Mouse (Mus musculus) intestine, embryonic 16.5 days (tissue): ENCODE measurements around the gene Dhrs1. TPM values are rescaled to one million over a fixed set of nuclear protein-coding genes. Genes with fewer than 3 reads are reported as not detected.
"Not testable (repeated sequence)": the region's sequence is repeated elsewhere in the genome, so short reads cannot be mapped to it uniquely, and the experiment has no call there.

ENCODE experiments used
- ATAC-seq: fragments of 200-750 bp; cut with Nextera tagmentation; 2 replicates; pipeline ENCODE4 v1.8.0; 2017; ENCODE audit warnings: moderate TSS enrichment, moderate library complexity
- H3K27ac ChIP-seq: fragments of 300-500 bp; sonication (generic); 2 replicates; pipeline ENCODE4 v1.5.1; 2014; ENCODE audit warnings: mild to moderate bottlenecking, low read length
- H3K27me3 ChIP-seq: fragments of 300-500 bp; sonication (generic); replicated peaks from 2 replicates; pipeline ENCODE4 v1.6.1; 2014; ENCODE audit warnings: low read length, control low read depth, mixed read lengths; ENCODE audit not compliant: control insufficient read depth, insufficient read depth
- H3K36me3 ChIP-seq: fragments of 300-500 bp; sonication (generic); 2 replicates; pipeline ENCODE4 v1.6.1; 2014; ENCODE audit warnings: low read length, control low read depth; ENCODE audit not compliant: control insufficient read depth, insufficient read depth
- H3K4me1 ChIP-seq: fragments of 300-500 bp; sonication (generic); 2 replicates; pipeline ENCODE4 v1.6.1; 2014; ENCODE audit warnings: low read length, control low read depth, mixed read lengths; ENCODE audit not compliant: control insufficient read depth, insufficient read depth
- H3K4me2 ChIP-seq: fragments of 300-500 bp; sonication (generic); 2 replicates; pipeline ENCODE4 v1.6.1; 2014; ENCODE audit warnings: low read depth, low read length, control low read depth
- H3K4me3 ChIP-seq: fragments of 300-500 bp; sonication (generic); 2 replicates; pipeline ENCODE4 v1.5.1; 2014; ENCODE audit warnings: mild to moderate bottlenecking, low read length
- H3K9ac ChIP-seq: fragments of 300-500 bp; sonication (generic); 2 replicates; pipeline ENCODE4 v1.6.1; 2014; ENCODE audit warnings: low read depth, low read length
- H3K9me3 ChIP-seq: fragments of 300-500 bp; sonication (generic); 2 replicates; pipeline ENCODE4 v1.6.1; 2016; ENCODE audit warnings: low read length, control low read depth; ENCODE audit not compliant: control insufficient read depth
- WGBS: fragments of 180-500 bp; shearing (Covaris S2); extraction: QIAGEN DNeasy Blood & Tissue Kit; methylation state at CpG from one replicate; pipeline ENCODE4 v1.1.7; 2014; 5-methylcytosine and 5-hydroxymethylcytosine counted together
- polyA plus RNA-seq: library from polyadenylated mRNA; unstranded; fragments of >200 nt; fragmentation: Nextera tagmentation; extraction: Ambion mirVana; gene quantifications from 2 replicates; pipeline ENCODE4 v1.2.1, GENCODE M21; 2015

The Dhrs1 gene
- polyA plus RNA-seq, 1 experiment from 2014 or later: 151 TPM

DNA sequence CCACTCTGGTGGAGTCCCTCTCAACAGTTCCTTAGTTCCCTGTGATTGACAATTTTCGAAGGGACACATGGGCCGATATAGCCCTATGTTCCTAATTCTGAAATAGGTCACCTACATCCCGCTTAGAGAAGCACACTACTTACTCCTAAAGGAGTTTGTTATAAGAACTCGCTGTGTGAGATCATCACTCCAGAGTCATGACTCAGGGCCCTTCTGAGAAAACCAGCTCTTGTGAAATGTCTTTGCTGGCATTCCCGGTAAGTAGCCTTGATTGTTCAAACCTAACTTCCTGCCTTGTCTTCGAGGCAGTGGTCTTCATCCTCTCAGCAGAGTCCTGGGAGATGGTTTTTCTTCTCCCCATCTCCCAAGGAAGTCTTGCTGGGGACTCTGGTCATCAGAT lies 23.1 kb upstream of the Dhrs1 start:
- H3K27me3 ChIP-seq: peaks cover 11% of the 10 kb centered on the region
- H3K4me1 ChIP-seq: peaks cover 13% of the 10 kb centered on the region
- H3K9me3 ChIP-seq: no peaks in the 10 kb centered on the region
- no peak overlapping the region for H3K4me2 ChIP-seq
- H3K36me3 ChIP-seq: no peaks in the 10 kb centered on the region
- H3K27ac ChIP-seq: no peak overlapping the region
- ATAC-seq: no peak
- H3K4me3 ChIP-seq: no peak overlapping the region
- no peak overlapping the region; the same call in 1 of the 2 replicates for H3K9ac ChIP-seq
- 87% methylated on average over 6 of the region's 6 CpGs for WGBS

DNA sequence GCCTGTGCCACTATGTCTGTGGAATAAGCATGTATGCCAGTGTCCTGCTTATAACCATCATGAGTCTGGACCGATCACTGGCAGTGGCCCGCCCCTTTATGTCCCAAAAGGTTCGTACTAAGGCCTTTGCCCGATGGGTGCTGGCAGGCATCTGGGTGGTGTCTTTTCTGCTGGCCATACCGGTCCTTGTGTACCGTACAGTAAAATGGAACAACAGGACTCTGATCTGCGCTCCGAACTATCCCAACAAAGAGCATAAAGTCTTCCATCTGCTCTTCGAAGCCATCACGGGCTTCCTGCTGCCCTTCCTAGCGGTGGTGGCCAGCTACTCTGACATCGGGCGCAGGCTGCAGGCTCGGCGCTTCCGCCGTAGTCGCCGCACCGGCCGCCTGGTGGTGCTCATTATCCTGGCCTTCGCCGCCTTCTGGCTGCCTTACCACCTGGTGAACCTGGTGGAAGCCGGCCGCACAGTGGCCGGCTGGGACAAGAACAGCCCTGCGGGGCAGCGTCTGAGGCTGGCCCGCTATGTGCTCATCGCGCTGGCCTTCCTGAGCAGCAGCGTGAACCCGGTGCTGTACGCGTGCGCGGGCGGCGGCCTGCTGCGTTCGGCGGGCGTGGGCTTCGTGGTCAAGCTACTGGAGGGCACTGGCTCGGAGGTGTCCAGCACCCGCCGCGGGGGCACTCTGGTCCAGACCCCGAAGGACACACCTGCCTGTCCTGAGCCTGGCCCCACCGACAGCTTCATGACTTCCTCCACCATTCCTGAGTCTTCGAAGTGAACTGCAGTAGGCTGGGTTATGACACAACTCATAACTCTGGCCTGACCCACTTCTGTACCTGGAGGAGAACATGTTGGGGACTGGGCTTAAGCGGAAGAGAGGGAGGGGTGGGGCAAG lies 22.3 kb upstream of the Dhrs1 start:
- H3K4me2 ChIP-seq: peak overlapping the region; percentile 92
- WGBS: 11% methylated on average over 52 of the region's 52 CpGs
- ATAC-seq: peak; percentile 68
- H3K4me3 ChIP-seq: peak overlapping the region; percentile 45
- peaks cover 14% of the 10 kb centered on the region for H3K4me1 ChIP-seq
- no peak overlapping the region for H3K27ac ChIP-seq
- H3K9ac ChIP-seq: peak overlapping the region; percentile 71
- H3K9me3 ChIP-seq: no peaks in the 10 kb centered on the region
- peaks cover 11% of the 10 kb centered on the region for H3K27me3 ChIP-seq
- H3K36me3 ChIP-seq: no peaks in the 10 kb centered on the region

DNA sequence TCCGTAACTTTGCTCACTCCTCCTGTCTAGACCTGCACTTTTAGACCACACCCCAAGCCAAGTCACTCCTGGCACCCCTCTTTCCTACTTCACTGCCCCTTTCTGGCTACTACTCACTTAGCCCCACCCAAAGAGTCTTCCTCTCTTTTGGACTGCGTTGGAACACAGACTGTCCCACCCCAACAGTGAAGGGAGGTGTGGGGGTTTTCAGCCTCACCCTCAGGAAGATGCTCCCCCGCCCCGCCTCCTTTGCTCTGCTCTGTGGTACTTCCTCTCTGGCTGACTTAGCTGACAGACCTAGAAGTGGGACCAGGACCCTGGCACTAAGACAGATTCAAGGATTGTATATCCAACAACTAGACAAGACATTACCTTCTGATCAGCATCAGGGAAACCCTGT lies 20.2 kb upstream of the Dhrs1 start, which contains the start of gene Ltb4r1:
TSS of gene Ltb4r1 (plus strand) at position 267 of the 400 bp plus-strand sequence.
- Histone ChIP-seq H3K9me3 (no peaks in the 10 kb centered on the region), H3K4me1 (peaks cover 22% of the 10 kb centered on the region), H3K9ac (no peak within 1 kb of the TSS), H3K36me3 (no peaks in the 10 kb centered on the region), H3K27ac (no peak within 1 kb of the TSS), H3K4me3 (no peak within 1 kb of the TSS), H3K4me2 (no peak within 1 kb of the TSS), H3K27me3 (peaks cover 22% of the 10 kb centered on the region)
- 63% methylated on average over 4 of the region's 4 CpGs for WGBS
- no peak for ATAC-seq

DNA sequence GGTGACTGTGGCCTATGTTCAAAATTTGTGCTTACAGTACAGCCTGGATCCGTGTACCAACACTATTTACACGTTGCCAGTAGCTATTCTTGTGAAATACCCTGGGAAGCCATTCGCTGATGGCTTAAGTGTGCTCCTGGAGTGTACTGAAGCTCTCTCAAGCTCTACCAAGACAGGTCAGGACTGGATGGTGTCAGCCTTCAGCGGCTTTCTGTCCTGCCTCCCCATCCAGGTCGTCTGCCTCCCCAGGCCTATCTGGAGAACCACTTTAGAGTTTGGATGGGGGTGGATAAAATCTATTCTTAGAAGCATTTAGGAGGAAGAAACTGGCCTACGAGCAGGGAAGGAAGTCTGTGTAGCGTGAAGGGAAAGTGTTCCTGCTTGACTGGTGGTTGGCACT lies 17.7 kb upstream of the Dhrs1 start:
- peak overlapping the region; percentile 1; the same call in 1 of the 2 replicates for H3K27ac ChIP-seq

DNA sequence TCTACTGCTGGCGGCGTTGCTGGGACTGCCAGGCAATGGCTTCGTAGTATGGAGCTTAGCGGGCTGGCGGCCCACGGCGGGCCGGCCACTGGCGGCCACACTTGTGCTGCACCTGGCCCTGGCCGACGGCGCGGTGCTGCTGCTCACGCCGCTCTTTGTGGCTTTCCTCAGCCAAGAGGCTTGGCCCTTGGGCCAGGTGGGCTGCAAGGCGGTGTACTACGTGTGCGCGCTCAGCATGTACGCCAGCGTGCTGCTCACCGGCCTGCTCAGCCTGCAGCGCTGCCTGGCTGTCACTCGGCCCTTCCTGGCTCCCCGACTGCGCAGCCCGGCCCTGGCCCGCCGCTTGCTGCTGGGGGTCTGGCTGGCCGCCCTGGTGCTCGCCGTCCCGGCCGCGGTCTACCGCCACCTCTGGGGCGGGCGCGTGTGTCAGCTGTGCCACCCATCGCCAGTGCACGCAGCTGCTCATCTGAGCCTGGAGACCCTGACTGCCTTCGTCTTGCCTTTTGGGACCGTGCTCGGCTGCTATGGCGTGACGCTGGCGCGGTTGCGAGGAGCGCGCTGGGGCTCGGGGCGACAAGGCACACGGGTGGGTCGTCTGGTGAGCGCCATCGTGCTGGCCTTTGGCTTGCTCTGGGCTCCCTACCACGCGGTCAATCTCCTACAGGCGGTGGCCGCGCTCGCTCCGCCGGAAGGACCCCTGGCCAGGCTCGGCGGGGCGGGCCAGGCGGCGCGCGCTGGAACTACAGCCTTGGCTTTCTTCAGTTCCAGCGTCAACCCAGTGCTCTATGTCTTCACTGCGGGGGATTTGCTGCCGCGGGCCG lies 16.7 kb upstream of the Dhrs1 start:
- Histone ChIP-seq H3K36me3 (no peaks in the 10 kb centered on the region), H3K9me3 (no peaks in the 10 kb centered on the region), H3K27me3 (peaks cover 18% of the 10 kb centered on the region), H3K4me1 (peaks cover 19% of the 10 kb centered on the region), H3K4me3 (peak overlapping the region; percentile 66), H3K4me2 (peak overlapping the region; percentile 100), H3K27ac (peak overlapping the region; percentile 1), H3K9ac (peak overlapping the region; percentile 84)
- WGBS: under 1% methylated on average over 77 of the region's 77 CpGs
- peak; percentile 52 for ATAC-seq

More for the DNA sequence above, 17.7 kb upstream of the Dhrs1 start:
- Histone ChIP-seq H3K4me2 (0 out of 2 replicates have a peak overlapping the region, but pooled peaks have one; percentile 100), H3K27me3 (peaks cover 23% of the 10 kb centered on the region), H3K9me3 (no peaks in the 10 kb centered on the region), H3K4me1 (peaks cover 23% of the 10 kb centered on the region), H3K36me3 (no peaks in the 10 kb centered on the region), H3K9ac (no peak overlapping the region), H3K4me3 (no peak overlapping the region)
- 63% methylated on average over 7 of the region's 7 CpGs for WGBS
- no peak for ATAC-seq

DNA sequence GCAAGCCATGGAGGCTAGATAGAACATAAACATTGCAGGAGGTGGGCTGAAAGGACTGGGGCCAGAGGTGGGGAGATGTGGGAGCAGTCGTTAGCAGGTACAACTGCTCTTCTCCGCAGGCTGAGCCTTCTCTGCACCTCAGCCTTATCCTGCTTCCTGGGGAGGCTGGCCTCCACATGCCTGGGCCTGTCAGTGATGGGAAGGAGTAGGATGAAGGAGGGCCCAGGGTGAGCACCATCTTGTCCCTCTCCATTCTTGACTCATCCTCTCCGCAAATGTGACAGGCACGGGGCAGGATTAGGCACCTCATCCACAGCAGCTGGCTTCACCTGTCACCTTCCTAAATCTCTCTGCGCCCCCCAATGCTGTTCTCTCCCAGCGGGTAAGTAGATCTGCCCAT lies 15.7 kb upstream of the Dhrs1 start, which contains the start of gene Ltb4r2:
TSS of gene Ltb4r2 (plus strand) at position 266 of the 400 bp plus-strand sequence.
- WGBS: 75% methylated on average over 6 of the region's 6 CpGs
- ATAC-seq: no peak
- H3K27ac ChIP-seq: peak within 1 kb of the TSS; percentile 1

DNA sequence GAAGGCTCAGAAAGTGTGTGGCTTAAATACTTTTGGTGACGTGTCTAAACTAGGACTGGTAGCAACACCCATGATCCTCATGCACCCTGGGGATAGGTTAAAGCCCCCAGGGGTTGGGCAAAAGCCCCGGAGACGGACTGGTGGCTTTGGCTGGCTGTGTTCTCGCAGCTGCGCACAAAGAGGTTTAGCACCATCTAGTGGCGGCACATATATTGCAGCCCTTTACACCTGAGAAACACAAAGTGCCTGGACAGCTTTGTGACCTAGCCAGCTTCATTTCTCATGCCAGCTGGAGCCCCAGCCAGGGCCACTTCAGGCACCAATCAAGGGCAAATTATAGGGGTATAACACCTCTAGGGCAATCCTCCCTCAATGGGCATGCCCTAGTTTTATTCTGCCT lies 14.7 kb upstream of the Dhrs1 start:
- Histone ChIP-seq H3K4me3 (peak overlapping the region; percentile 18), H3K9ac (peak overlapping the region; percentile 22; the same call in 1 of the 2 replicates), H3K4me2 (peak overlapping the region; percentile 31), H3K27me3 (peaks cover 12% of the 10 kb centered on the region), H3K4me1 (peaks cover 19% of the 10 kb centered on the region)
- not testable (repeated sequence) for H3K9me3 ChIP-seq, H3K36me3 ChIP-seq, H3K27ac ChIP-seq
- 2% methylated on average over 6 of the region's 6 CpGs for WGBS
- peak; percentile 10; the same call in 1 of the 2 replicates for ATAC-seq

More for the DNA sequence above, 15.7 kb upstream of the Dhrs1 start, which contains the start of gene Ltb4r2:
- H3K4me1 ChIP-seq: peaks cover 19% of the 10 kb centered on the region
- peak within 1 kb of the TSS; percentile 84 for H3K9ac ChIP-seq
- peak within 1 kb of the TSS; percentile 100 for H3K4me2 ChIP-seq
- H3K36me3 ChIP-seq: no peaks in the 10 kb centered on the region
- H3K27me3 ChIP-seq: peaks cover 16% of the 10 kb centered on the region
- no peaks in the 10 kb centered on the region for H3K9me3 ChIP-seq
- H3K4me3 ChIP-seq: peak within 1 kb of the TSS; percentile 66

DNA sequence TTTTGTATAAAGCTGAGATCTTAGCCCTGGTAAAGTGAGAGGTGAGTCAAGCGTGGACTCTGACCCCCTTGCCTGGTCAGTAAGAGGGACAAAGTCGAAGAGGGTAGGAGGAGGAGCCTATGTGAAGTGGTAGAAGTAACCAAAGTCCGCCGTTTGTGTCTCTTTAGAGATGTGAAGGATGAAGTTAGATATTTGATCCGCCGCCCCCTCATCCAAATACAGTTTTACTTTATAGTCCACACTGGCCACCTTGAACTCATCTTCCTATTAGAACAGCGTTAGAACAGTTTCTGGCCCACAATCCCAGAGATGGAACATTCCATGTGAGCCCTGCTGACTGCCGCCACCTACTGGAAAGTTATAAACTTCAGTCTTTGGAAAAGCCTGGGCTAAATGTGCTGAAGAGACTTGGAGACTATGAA lies 12.9 kb upstream of the Dhrs1 start, which contains the start of gene Cideb:
TSS of gene Cideb (minus strand) at position 96 of the 422 bp plus-strand sequence.
- peak; percentile 81 for ATAC-seq
- peaks cover 19% of the 10 kb centered on the region for H3K4me1 ChIP-seq
- H3K9me3 ChIP-seq: no peaks in the 10 kb centered on the region
- H3K27ac ChIP-seq: peak within 1 kb of the TSS; percentile 88
- peaks cover 14% of the 10 kb centered on the region for H3K36me3 ChIP-seq
- H3K9ac ChIP-seq: peak within 1 kb of the TSS; percentile 55
- 12% methylated on average over 8 of the region's 8 CpGs for WGBS
- H3K4me2 ChIP-seq: peak within 1 kb of the TSS; percentile 40
- peak within 1 kb of the TSS; percentile 37 for H3K4me3 ChIP-seq
- peaks cover 12% of the 10 kb centered on the region for H3K27me3 ChIP-seq

DNA sequence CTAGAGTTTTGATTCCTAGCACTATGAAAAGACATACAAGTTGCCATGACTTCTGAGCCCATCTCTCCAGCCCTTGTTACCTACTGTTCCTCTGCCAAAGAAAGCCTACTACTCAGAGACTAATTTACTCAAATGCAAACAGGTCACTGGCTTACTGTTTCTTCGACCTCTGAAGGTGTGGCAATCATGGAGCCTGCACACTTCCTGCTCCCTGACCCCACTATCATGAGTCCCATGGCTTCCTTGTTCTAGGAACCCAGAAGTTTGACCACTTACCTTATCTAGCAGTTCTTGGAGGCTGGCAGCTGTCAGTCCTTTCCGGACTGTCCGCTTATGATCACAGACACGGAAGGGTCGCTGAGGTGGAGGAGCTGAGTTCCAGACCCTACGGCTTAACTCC lies 12.1 kb upstream of the Dhrs1 start:
- H3K27ac ChIP-seq: peak overlapping the region; percentile 88
- H3K9ac ChIP-seq: peak overlapping the region; percentile 55
- H3K4me2 ChIP-seq: peak overlapping the region; percentile 40
- peaks cover 12% of the 10 kb centered on the region for H3K27me3 ChIP-seq
- H3K4me1 ChIP-seq: peaks cover 15% of the 10 kb centered on the region
- H3K9me3 ChIP-seq: no peaks in the 10 kb centered on the region
- ATAC-seq: peak; percentile 27
- peak overlapping the region; percentile 37 for H3K4me3 ChIP-seq
- peaks cover 18% of the 10 kb centered on the region for H3K36me3 ChIP-seq
- WGBS: 69% methylated on average over 6 of the region's 6 CpGs
